Mouse (Mus musculus): Measurements from ENCODE around the gene Hoxd13. TPM values are rescaled to one million over a fixed set of nuclear protein-coding genes. Genes with fewer than 3 reads are reported as not detected.

Gene Hoxd13
- not detected in 2 replicates for polyA plus RNA-seq (2012; rRNA removed)

DNA sequence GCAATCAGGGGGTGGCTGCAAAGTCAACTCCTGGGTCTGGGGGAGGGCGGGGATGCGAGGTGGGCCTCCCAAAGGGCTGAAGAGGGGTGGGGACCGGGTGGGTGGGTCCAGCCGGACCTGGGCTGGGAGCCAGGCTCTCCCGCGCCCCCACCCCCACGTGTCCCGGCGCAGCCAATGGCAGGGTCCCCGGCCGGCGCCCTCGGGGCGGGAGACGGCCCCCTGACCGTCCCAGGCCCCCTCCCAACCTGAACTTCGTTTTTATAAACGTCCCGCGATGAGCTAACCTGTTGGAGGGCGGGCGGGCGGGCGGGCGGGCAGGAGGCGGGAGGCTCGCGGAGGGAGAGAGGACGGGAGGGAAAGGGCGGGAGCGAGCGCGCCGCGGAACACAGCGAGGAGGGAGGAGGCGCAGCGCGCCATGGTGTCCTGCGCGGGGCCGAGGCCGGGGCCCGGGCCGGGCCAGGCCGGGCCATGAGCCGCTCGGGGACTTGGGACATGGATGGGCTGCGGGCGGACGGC is at the start of gene Hoxd13:
Gene Hoxd13, plus strand, starts transcription at position 469 of the 516 bp plus-strand sequence.

GRCm38 (mm10) chr2:74659507-74660005 is 8.6 kb upstream of the Hoxd13 start, which contains the start of gene Evx2:
Gene Evx2, minus strand, starts transcription at chr2:74659557.

GRCm38 (mm10) chr2:74674881-74675665 is 7.0 kb downstream of the Hoxd13 start, which contains the start of gene Hoxd12:
Gene Hoxd12, plus strand, starts transcription at chr2:74675013.

GRCm38 (mm10) chr2:74678891-74679595 is 10.9 kb downstream of the Hoxd13 start, which contains the start of gene Hoxd11:
Gene Hoxd11, plus strand, starts transcription at chr2:74679557.

DNA sequence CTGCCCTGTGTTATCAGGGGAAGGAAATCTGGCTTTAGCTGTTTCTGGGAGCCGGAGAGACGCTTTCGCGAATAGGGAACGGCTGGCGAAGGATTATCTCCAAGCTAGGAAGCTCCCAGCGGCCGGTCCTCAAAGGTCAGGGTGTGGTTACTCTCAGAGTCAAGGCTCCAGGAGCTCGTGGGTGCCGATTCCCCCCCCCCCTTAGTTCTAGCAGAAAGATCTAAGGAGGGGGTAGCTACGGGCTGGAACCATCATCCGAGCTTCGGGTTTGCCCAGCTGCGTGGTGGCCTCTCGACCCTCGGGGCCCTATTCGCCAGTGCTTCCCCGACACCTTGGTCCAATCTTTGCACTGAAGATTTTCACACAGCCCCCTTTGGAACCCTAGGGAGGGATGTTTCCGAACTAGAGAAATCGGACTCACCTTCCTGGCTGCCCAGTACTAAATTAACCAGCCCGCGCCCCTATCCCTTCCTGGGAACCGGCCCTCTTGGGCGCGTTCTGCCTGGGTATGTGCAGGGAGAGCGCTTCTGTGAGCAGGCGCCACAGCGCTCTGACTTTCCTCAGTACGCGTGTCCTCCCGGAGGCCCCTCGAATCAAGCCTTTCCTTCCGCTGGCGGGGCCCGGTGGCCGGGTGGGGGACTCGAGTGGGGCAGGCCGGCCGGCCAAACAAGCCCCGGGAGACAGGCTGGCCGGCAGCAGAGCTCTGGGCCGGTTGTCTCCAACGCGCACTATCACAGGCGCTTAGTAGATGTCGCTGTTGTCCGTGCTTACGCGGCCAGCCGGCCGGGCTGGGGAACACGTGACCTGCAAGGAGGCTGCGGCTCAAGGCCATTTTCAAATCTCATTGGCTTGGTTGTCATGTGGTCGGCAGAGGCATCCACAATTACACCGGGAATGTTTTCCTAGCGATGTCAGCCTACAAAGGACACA is 23.2 kb downstream of the Hoxd13 start, which contains the start of gene Hoxd10:
Gene Hoxd10, plus strand, starts transcription at position 903 of the 930 bp plus-strand sequence.

GRCm38 (mm10) chr2:74697567-74698121 is 29.5 kb downstream of the Hoxd13 start, which contains the start of gene Hoxd9:
Gene Hoxd9, plus strand, starts transcription at chr2:74697727.

DNA sequence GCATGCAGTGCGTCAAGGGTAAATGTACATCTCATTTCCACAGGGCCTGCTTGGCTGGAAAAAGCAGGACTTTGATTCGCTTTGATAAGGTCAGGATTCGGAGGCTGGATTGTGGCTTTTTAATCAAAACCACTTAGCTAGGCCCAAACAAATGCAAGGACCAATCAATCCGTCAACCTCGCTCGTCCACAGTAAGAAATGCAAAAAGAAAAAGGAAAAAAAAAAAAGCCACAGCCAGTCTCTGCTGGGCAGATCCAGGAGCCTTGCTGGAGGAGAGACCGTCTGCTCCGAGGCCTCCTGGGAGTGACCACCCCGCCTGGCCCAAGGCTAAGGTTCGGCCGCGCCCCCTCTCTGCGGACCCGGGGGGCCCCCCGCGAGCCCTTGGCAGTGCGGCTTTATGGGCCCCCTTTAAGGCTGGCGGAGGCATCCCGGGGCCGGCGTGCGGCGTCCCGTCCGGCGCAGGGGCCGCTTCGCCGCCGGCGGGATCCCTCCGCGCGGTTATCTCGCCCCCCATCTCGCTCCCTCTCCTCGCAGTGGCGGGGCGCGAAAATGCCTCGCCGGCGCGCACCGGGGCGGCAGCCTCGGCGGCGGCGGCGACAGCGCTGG is 36.4 kb downstream of the Hoxd13 start, which contains the start of gene Hoxd8:
Gene Hoxd8, plus strand, starts transcription at position 223 of the 606 bp plus-strand sequence.

DNA sequence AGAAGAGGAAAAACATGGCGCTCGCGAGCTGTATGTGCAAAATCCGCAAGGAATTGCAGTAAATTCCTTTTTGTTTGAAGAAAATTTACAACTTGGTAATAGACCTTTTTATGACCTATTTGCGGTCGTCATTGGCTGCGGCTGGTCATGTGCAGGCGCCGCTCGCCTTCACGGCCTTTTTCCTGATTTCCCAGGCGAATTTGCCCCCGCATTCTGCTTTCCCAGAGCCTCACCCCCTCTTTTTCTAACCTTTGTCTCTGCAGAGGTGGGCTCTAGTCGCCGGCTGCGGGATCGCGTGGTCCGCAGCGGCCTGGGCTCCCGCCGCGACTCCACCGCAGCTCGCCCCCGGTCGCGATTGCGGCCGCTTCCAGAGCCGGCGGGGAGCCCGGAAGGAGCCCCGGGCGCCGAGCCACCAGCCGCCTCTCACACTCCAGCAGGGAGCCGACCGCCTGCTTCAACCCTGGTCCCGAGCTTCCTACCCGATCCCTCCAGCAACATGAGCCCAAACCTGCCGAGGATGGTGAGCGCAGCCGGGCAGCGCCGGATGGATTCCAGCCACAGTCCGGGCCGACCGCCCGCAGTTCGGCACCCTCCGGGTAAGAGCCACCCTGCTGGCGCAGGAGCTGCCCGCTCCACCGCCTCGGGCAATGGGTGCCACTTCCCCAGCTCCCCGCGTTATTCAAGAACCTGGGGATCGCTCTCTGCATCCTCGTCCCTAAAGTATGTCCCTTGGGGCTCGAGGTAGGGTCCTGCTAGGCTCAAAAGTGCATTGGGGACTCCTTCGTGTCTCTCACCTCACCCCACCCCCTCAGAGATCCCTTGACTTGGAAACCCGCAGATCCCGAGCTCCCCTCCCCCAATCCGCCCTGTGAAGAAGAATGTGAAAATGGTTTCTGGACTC is 43.9 kb downstream of the Hoxd13 start, which contains the start of the genes Hoxd3 and Hoxd4:
Gene Hoxd3, plus strand, starts transcription at position 207 of the 901 bp plus-strand sequence.
Gene Hoxd4, plus strand, starts transcription at position 209 of the 901 bp plus-strand sequence.

Other genes starting within 250 kb of the Hoxd13 start
- 3.1 and 4.2 TPM in 2 replicates for gene Lnpk, start 88.9 kb upstream of the Hoxd13 start, polyA plus RNA-seq (2012; rRNA removed)
- 0.09 TPM in 1 of 2 replicates, not detected in the other for gene Evx2, start 8.8 kb upstream of the Hoxd13 start, polyA plus RNA-seq (2012; rRNA removed)
- not detected in 2 replicates for gene Hoxd12, start 6.7 kb downstream of the Hoxd13 start, polyA plus RNA-seq (2012; rRNA removed)
- gene Hoxd11, start 11.2 kb downstream of the Hoxd13 start, polyA plus RNA-seq (2012; rRNA removed): 5.3 and 8.9 TPM in 2 replicates
- gene Hoxd10, start 23.6 kb downstream of the Hoxd13 start, polyA plus RNA-seq (2012; rRNA removed): 2.6 and 4.0 TPM in 2 replicates
- 36.3 and 61.8 TPM in 2 replicates for gene Hoxd9, start 29.4 kb downstream of the Hoxd13 start, polyA plus RNA-seq (2012; rRNA removed)
- gene Hoxd8, start 36.3 kb downstream of the Hoxd13 start, polyA plus RNA-seq (2012; rRNA removed): 53.7 and 57.4 TPM in 2 replicates
- gene Hoxd3, start 43.6 kb downstream of the Hoxd13 start, polyA plus RNA-seq (2012; rRNA removed): 33.7 and 35.8 TPM in 2 replicates
- 64.9 and 92.3 TPM in 2 replicates for gene Hoxd4, start 43.6 kb downstream of the Hoxd13 start, polyA plus RNA-seq (2012; rRNA removed)
- 5.1 and 7.9 TPM in 2 replicates for gene Gm28230, start 58.4 kb downstream of the Hoxd13 start, polyA plus RNA-seq (2012; rRNA removed)
- gene Hoxd1, start 94.7 kb downstream of the Hoxd13 start, polyA plus RNA-seq (2012; rRNA removed): not detected in 2 replicates
- 58.5 and 107 TPM in 2 replicates for gene Mtx2, start 157.5 kb downstream of the Hoxd13 start, polyA plus RNA-seq (2012; rRNA removed)